Mouse (Mus musculus): ENCODE data around the gene Snai3. TPM values are rescaled to one million over a fixed set of nuclear protein-coding genes. Genes with fewer than 3 reads are reported as not detected.

The Snai3 gene
- polyA plus RNA-seq (2014; fragmentation: Nextera tagmentation; extraction: Ambion mirVana): not detected in 2 replicates

GRCm38 (mm10) chr8:122460524-122461472 is at the start of gene Snai3:
Snai3 (minus strand) TSS chr8:122460733.
- Histone ChIP-seq H3K27me3 (ENCODE audit: control insufficient read depth, insufficient read depth, low read length) (peaks cover 28% of the 10 kb centered on the region), H3K4me3 (ENCODE audit: low read depth, low read length) (peak within 1 kb of the TSS; percentile 15), H3K4me2 (ENCODE audit: low read depth, severe bottlenecking) (peak within 1 kb of the TSS; percentile 50), H3K9me3 (ENCODE audit: control insufficient read depth, low read length) (no peaks in the 10 kb centered on the region), H3K27ac (replicated peaks; ENCODE audit: low read depth, low read length) (no peak within 1 kb of the TSS), H3K4me1 (ENCODE audit: control insufficient read depth, insufficient read depth, low read length) (peaks cover 11% of the 10 kb centered on the region), H3K36me3 (ENCODE audit: control insufficient read depth, insufficient read depth, low read length) (no peaks in the 10 kb centered on the region), H3K9ac (ENCODE audit: low read length) (no peak within 1 kb of the TSS)
- DNase-seq (ENCODE audit: low spot score) (peak; percentile 67), ATAC-seq (ENCODE audit: insufficient number of reproducible peaks, low FRiP score, low TSS enrichment, low read depth) (peak; percentile 65; the same call in 1 of the 2 replicates)
- WGBS: 4% methylated on average over 56 of the region's 56 CpGs

DNA sequence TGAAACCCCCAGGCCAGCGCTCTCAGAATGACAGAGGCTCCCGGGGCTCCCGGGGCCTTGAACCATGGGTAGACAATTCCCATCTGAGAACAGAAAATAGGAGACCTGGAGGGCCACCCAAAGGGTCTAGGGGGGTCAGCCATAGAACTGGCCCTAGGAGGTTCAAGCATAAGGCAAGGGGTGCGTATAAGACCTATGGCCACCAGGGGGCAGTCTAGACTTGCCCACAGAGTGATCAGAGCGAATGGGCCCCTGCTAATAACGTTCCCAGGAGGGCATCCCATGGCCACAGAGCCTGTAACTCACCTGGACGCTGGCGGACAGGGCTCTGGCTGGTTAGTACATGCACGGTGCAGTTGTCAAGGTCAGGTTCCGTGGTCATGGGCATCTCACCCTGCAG is 40.3 kb upstream of the Snai3 start:
- Histone ChIP-seq H3K4me2 (ENCODE audit: low read depth, severe bottlenecking) (no peak overlapping the region), H3K27ac (replicated peaks; ENCODE audit: low read depth, low read length) (no peak overlapping the region), H3K4me1 (ENCODE audit: control insufficient read depth, insufficient read depth, low read length) (peaks cover 4% of the 10 kb centered on the region; the same call in 1 of the 2 replicates), H3K9me3 (ENCODE audit: control insufficient read depth, low read length) (no peaks in the 10 kb centered on the region), H3K4me3 (ENCODE audit: low read depth, low read length) (no peak overlapping the region), H3K27me3 (ENCODE audit: control insufficient read depth, insufficient read depth, low read length) (no peaks in the 10 kb centered on the region; the same call in 1 of the 2 replicates), H3K9ac (ENCODE audit: low read length) (no peak overlapping the region), H3K36me3 (ENCODE audit: control insufficient read depth, insufficient read depth, low read length) (peaks cover 12% of the 10 kb centered on the region)
- DNase-seq (ENCODE audit: low spot score) (peak; percentile 86), ATAC-seq (ENCODE audit: insufficient number of reproducible peaks, low FRiP score, low TSS enrichment, low read depth) (no peak; the same call in 1 of the 2 replicates)
- 38% methylated on average over 10 of the region's 10 CpGs for WGBS

GRCm38 (mm10) chr8:122497912-122498311 is 37.4 kb upstream of the Snai3 start:
- Histone ChIP-seq H3K4me2 (ENCODE audit: low read depth, severe bottlenecking) (no peak overlapping the region), H3K4me1 (ENCODE audit: control insufficient read depth, insufficient read depth, low read length) (no peaks in the 10 kb centered on the region), H3K36me3 (ENCODE audit: control insufficient read depth, insufficient read depth, low read length) (peaks cover 14% of the 10 kb centered on the region), H3K27me3 (ENCODE audit: control insufficient read depth, insufficient read depth, low read length) (no peaks in the 10 kb centered on the region; the same call in 1 of the 2 replicates), H3K9ac (ENCODE audit: low read length) (no peak overlapping the region), H3K27ac (replicated peaks; ENCODE audit: low read depth, low read length) (no peak overlapping the region), H3K4me3 (ENCODE audit: low read depth, low read length) (no peak overlapping the region), H3K9me3 (ENCODE audit: control insufficient read depth, low read length) (no peaks in the 10 kb centered on the region)
- ATAC-seq (ENCODE audit: insufficient number of reproducible peaks, low FRiP score, low TSS enrichment, low read depth) (no peak), DNase-seq (ENCODE audit: low spot score) (no peak)
- WGBS: 76% methylated on average over 17 of the region's 17 CpGs

DNA sequence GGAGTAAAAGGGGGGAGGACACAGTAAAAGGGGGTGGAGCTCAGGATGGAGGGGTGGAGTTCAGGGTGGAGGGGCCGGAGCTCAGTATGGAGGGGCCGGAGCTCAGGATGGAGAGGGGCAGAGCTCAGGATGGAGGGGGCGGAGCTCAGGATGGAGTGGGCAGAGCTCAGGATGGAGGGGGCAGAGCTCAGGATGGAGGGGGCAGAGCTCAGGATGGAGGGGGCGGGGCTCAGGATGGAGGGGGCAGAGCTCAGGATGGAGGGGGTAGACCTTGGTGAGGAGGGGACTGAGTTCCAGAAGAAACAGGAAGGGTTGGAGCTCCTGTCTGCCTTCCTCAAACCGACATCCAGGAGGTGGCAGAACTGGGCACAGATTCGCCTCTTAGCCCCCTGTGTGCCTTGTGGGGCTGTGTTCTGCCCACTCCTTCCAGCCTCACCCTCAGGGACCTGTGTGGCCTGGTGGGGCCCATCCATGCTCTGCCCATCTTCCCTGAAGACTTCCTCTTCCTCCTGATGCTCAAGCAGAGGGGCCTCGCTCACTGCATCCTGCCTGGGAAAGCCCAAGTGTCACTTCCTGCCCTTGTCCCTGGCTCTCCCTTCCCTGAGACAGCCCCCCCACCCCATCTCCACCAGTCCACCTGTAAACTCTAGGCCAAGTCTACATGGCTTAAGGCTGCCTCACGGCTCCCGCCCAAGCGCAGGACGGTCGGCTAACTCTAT is 36.6 kb upstream of the Snai3 start:
- H3K27ac ChIP-seq (replicated peaks; ENCODE audit: low read depth, low read length): no peak overlapping the region
- 88% methylated on average over 11 of the region's 12 CpGs for WGBS

GRCm38 (mm10) chr8:122488387-122488786 is 27.9 kb upstream of the Snai3 start:
- no peaks in the 10 kb centered on the region for H3K9me3 ChIP-seq (ENCODE audit: control insufficient read depth, low read length)
- no peak for ATAC-seq (ENCODE audit: insufficient number of reproducible peaks, low FRiP score, low TSS enrichment, low read depth)
- no peak overlapping the region for H3K4me2 ChIP-seq (ENCODE audit: low read depth, severe bottlenecking)
- no peak for DNase-seq (ENCODE audit: low spot score)
- H3K4me1 ChIP-seq (ENCODE audit: control insufficient read depth, insufficient read depth, low read length): no peaks in the 10 kb centered on the region
- H3K36me3 ChIP-seq (ENCODE audit: control insufficient read depth, insufficient read depth, low read length): peaks cover 38% of the 10 kb centered on the region
- H3K27me3 ChIP-seq (ENCODE audit: control insufficient read depth, insufficient read depth, low read length): no peaks in the 10 kb centered on the region
- H3K27ac ChIP-seq (replicated peaks; ENCODE audit: low read depth, low read length): no peak overlapping the region
- 94% methylated on average over 9 of the region's 9 CpGs for WGBS
- H3K9ac ChIP-seq (ENCODE audit: low read length): no peak overlapping the region
- H3K4me3 ChIP-seq (ENCODE audit: low read depth, low read length): no peak overlapping the region

More for the DNA sequence above, 36.6 kb upstream of the Snai3 start:
- DNase-seq (ENCODE audit: low spot score) (no peak), ATAC-seq (ENCODE audit: insufficient number of reproducible peaks, low FRiP score, low TSS enrichment, low read depth) (no peak)
- Histone ChIP-seq H3K36me3 (ENCODE audit: control insufficient read depth, insufficient read depth, low read length) (peaks cover 14% of the 10 kb centered on the region), H3K4me1 (ENCODE audit: control insufficient read depth, insufficient read depth, low read length) (no peaks in the 10 kb centered on the region), H3K9me3 (ENCODE audit: control insufficient read depth, low read length) (no peaks in the 10 kb centered on the region), H3K4me2 (ENCODE audit: low read depth, severe bottlenecking) (no peak overlapping the region), H3K4me3 (ENCODE audit: low read depth, low read length) (no peak overlapping the region), H3K9ac (ENCODE audit: low read length) (no peak overlapping the region), H3K27me3 (ENCODE audit: control insufficient read depth, insufficient read depth, low read length) (no peaks in the 10 kb centered on the region; the same call in 1 of the 2 replicates)

- H3K9me3 ChIP-seq (ENCODE audit: control insufficient read depth, low read length): no peaks in the 10 kb centered on the region
- no peak overlapping the region for H3K4me2 ChIP-seq (ENCODE audit: low read depth, severe bottlenecking)
- H3K9ac ChIP-seq (ENCODE audit: low read length): no peak overlapping the region
- H3K36me3 ChIP-seq (ENCODE audit: control insufficient read depth, insufficient read depth, low read length): peaks cover 58% of the 10 kb centered on the region
- H3K27ac ChIP-seq (replicated peaks; ENCODE audit: low read depth, low read length): no peak overlapping the region
- no peaks in the 10 kb centered on the region for H3K4me1 ChIP-seq (ENCODE audit: control insufficient read depth, insufficient read depth, low read length)
- no peak for ATAC-seq (ENCODE audit: insufficient number of reproducible peaks, low FRiP score, low TSS enrichment, low read depth)
- H3K4me3 ChIP-seq (ENCODE audit: low read depth, low read length): no peak overlapping the region
- DNase-seq (ENCODE audit: low spot score): no peak
- H3K27me3 ChIP-seq (ENCODE audit: control insufficient read depth, insufficient read depth, low read length): no peaks in the 10 kb centered on the region
- WGBS: 90% methylated on average over 12 of the region's 12 CpGs
Observed at GRCm38 (mm10) chr8:122484831-122485230, 24.3 kb upstream of the Snai3 start.

- DNase-seq (ENCODE audit: low spot score): no peak
- ATAC-seq (ENCODE audit: insufficient number of reproducible peaks, low FRiP score, low TSS enrichment, low read depth): no peak
- Histone ChIP-seq H3K4me3 (ENCODE audit: low read depth, low read length) (no peak overlapping the region), H3K27ac (replicated peaks; ENCODE audit: low read depth, low read length) (no peak overlapping the region), H3K36me3 (ENCODE audit: control insufficient read depth, insufficient read depth, low read length) (peaks cover 65% of the 10 kb centered on the region), H3K9ac (ENCODE audit: low read length) (no peak overlapping the region), H3K9me3 (ENCODE audit: control insufficient read depth, low read length) (no peaks in the 10 kb centered on the region), H3K4me2 (ENCODE audit: low read depth, severe bottlenecking) (no peak overlapping the region), H3K4me1 (ENCODE audit: control insufficient read depth, insufficient read depth, low read length) (no peaks in the 10 kb centered on the region), H3K27me3 (ENCODE audit: control insufficient read depth, insufficient read depth, low read length) (no peaks in the 10 kb centered on the region)
- 96% methylated on average over 7 of the region's 7 CpGs for WGBS
Observed at GRCm38 (mm10) chr8:122483877-122484276, 23.3 kb upstream of the Snai3 start.

- Histone ChIP-seq H3K36me3 (ENCODE audit: control insufficient read depth, insufficient read depth, low read length) (peaks cover 61% of the 10 kb centered on the region), H3K27me3 (ENCODE audit: control insufficient read depth, insufficient read depth, low read length) (no peaks in the 10 kb centered on the region), H3K9ac (ENCODE audit: low read length) (no peak overlapping the region), H3K4me2 (ENCODE audit: low read depth, severe bottlenecking) (no peak overlapping the region), H3K9me3 (ENCODE audit: control insufficient read depth, low read length) (no peaks in the 10 kb centered on the region), H3K4me3 (ENCODE audit: low read depth, low read length) (no peak overlapping the region), H3K4me1 (ENCODE audit: control insufficient read depth, insufficient read depth, low read length) (no peaks in the 10 kb centered on the region), H3K27ac (replicated peaks; ENCODE audit: low read depth, low read length) (no peak overlapping the region)
- DNase-seq (ENCODE audit: low spot score) (no peak), ATAC-seq (ENCODE audit: insufficient number of reproducible peaks, low FRiP score, low TSS enrichment, low read depth) (no peak)
- WGBS: 95% methylated on average over 8 of the region's 8 CpGs
Observed at GRCm38 (mm10) chr8:122482448-122482847, 21.9 kb upstream of the Snai3 start.

Data from limb, embryonic 11.5 days (tissue).